Mouse (Mus musculus) heart, adult 9 months (tissue): ENCODE measurements at regions not wholly inside any gene's neighbourhood (a gene's known extent, or its start where the extent isn't known, plus 50 kb on each side); places are given as distances from the start of the nearest gene placed in this dataset.
A peak's percentile ranks its signal among the peaks of the same experiment; 100 is the strongest.

ENCODE experiments used
- DNase-seq, 2 experiments: peaks; one replicate each; pipeline ENCODE4 v3.0.0; 2022; ENCODE audit warnings: low spot score in 2 of 2

- peak; percentile 57 to 62 for DNase-seq
Observed at GRCm38 (mm10) chr4:95389647-95390046, 167.7 kb upstream of the Fggy start.

- DNase-seq: no peak
Observed at GRCm38 (mm10) chr4:95390549-95390948, 166.8 kb upstream of the Fggy start.

- peak in 1 of 2 experiments; percentile 14 for DNase-seq
Observed at GRCm38 (mm10) chr4:95395746-95396145, 161.6 kb upstream of the Fggy start.

GRCm38 (mm10) chr4:95398301-95398700, 159.0 kb upstream of the Fggy start:
- no peak for DNase-seq

GRCm38 (mm10) chr4:95402273-95402672, 155.0 kb upstream of the Fggy start:
- DNase-seq: no peak

- DNase-seq: no peak
Observed at GRCm38 (mm10) chr4:95417075-95417474, 140.2 kb upstream of the Fggy start.

GRCm38 (mm10) chr4:95426563-95426962, 130.7 kb upstream of the Fggy start:
- no peak for DNase-seq

- DNase-seq: peak in 1 of 2 experiments; percentile 4
Observed at GRCm38 (mm10) chr4:95434543-95434942, 122.8 kb upstream of the Fggy start.

GRCm38 (mm10) chr4:95435080-95435479, 122.2 kb upstream of the Fggy start:
- DNase-seq: no peak

- no peak for DNase-seq
Observed at GRCm38 (mm10) chr4:95439834-95440233, 117.5 kb upstream of the Fggy start.

- no peak for DNase-seq
Observed at GRCm38 (mm10) chr4:95443854-95444811, 113.2 kb upstream of the Fggy start.

GRCm38 (mm10) chr4:95450286-95450685, 107.0 kb upstream of the Fggy start:
- no peak for DNase-seq

GRCm38 (mm10) chr4:95451831-95452230, 105.5 kb upstream of the Fggy start:
- no peak for DNase-seq

GRCm38 (mm10) chr4:95456318-95456717, 101.0 kb upstream of the Fggy start:
- peak; percentile 10 to 27 for DNase-seq

GRCm38 (mm10) chr4:95456943-95457342, 100.4 kb upstream of the Fggy start:
- no peak for DNase-seq

GRCm38 (mm10) chr4:95462476-95462875, 94.8 kb upstream of the Fggy start:
- DNase-seq: peak; percentile 32 to 54

- peak; percentile 46 to 63 for DNase-seq
Observed at GRCm38 (mm10) chr4:95463082-95463825, 94.1 kb upstream of the Fggy start.

- no peak for DNase-seq
Observed at GRCm38 (mm10) chr4:95466647-95467046, 90.7 kb upstream of the Fggy start.

GRCm38 (mm10) chr4:95467526-95467925, 89.8 kb upstream of the Fggy start:
- DNase-seq: no peak

- no peak for DNase-seq
Observed at GRCm38 (mm10) chr4:95474726-95475406, 82.4 kb upstream of the Fggy start.

GRCm38 (mm10) chr4:95476071-95476724, 81.1 kb upstream of the Fggy start:
- no peak for DNase-seq

GRCm38 (mm10) chr4:95483571-95483970, 73.7 kb upstream of the Fggy start:
- peak; percentile 85 to 86 for DNase-seq
